Mouse (Mus musculus) gastrocnemius, adult 8-10 months (tissue): Measurements from ENCODE around the gene Shc3. TPM values are rescaled to one million over a fixed set of nuclear protein-coding genes. Genes with fewer than 3 reads are reported as not detected.

Source experiments
- DNase-seq, 2 experiments: peaks; one replicate each; pipeline ENCODE4 v3.0.0; 2022; ENCODE audit warnings: low spot score in 2 of 2
- total RNA-seq, 4 experiments: library from RNA; stranded (reverse); gene quantifications; 2 replicates each; pipeline ENCODE4 v1.2.4; 2022

The Shc3 gene
- total RNA-seq, 4 experiments from 2014 or later = 0.75 to 1.1 (median 1.0) TPM

DNA sequence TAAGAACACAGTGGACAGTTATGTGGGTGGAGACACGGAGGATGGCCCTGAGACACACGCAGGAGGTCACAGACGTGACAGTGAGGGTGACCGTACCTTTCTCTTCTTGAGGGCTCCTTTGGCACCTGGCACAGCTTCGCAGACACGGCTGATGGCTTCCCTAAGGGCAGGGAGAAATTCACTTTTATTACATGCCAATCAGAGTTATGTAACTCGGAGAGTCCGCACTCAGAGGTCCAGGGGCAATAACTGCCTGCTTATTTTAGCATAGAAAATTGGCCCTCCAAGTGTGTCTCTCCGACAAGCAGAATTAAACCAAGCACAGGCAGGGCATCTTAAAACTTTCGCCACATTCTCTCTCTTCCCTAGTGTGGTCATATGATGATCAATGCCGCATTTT lies 86.4 kb downstream of the Shc3 start:
- no peak for DNase-seq

- DNase-seq = no peak
These were observed 88.7 kb downstream of the Shc3 start for GRCm38 (mm10) chr13:51480341-51481011.

DNA sequence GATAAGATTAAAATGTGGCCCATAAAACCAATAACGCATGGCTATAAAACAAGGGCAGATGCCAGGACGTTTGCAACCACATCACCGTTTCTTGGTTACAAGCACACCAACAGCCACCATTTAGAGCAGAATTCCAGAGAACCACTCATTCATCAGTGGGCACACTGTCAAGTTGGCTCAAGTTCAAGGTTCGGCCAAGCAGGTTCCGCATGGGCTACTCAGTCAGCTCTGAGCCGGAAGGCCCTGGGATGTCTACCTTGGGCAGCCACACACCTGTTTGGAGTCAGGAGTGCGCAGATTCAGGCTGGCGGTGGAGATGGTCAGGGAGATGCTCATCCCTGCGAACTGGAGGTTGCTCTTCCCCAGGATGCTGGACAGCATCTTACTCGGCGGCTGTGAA lies 89.4 kb downstream of the Shc3 start:
- no peak for DNase-seq

DNA sequence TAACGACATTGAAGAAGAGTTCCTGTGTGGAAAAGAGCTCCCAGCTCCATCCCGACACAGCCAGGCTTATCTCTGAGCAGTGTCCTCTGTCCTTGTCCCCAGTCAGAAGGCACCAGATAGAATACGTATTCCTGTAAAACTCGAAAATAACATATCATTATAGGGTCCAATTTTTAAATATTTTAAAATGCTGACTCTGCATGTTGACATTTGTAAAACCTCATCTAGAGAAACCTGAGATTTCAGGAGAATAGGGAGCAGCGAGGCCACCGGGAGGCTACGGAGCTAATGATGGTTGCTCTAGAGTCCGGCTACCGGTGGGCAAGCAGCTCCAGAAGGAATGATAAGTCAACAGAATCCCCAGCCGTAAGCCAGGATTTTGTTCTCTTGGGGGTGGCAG lies 92.2 kb downstream of the Shc3 start:
- no peak for DNase-seq

GRCm38 (mm10) chr13:51468697-51469250 lies 100.4 kb downstream of the Shc3 start:
- no peak for DNase-seq

DNA sequence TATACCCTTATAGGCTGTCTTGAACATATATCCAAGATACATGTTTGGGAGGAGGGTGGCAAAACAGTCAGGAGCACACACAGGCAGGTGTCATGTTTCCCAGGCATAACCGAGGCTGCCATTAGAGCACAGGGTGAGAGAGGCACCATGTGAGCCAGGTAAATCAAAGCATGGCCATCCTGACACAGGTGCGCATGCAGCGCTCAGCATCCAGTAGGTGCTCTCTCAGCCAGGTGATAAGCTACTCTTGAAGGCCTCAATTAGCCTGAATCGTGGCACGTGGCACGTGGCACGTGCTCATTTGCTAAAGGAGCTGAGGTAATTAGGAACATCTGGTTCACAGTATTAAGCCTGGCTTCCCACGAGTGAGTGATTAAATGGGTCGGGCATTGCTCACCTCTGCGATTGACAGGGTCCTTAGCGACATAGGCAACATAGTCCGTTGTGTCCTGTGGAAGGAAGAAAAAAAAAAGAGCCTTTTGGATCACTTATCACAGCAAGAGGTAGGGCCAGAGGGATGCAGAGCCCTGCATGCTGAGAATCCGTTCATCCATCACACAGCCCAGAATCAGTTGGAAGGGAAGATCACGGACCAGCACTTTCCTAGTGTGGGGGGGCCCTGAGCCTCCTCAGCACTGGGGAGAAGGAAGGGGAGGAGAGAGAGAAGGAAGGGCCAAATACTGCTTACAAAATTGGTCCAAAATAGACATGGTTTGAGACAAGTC lies 102.9 kb downstream of the Shc3 start:
- no peak for DNase-seq

DNA sequence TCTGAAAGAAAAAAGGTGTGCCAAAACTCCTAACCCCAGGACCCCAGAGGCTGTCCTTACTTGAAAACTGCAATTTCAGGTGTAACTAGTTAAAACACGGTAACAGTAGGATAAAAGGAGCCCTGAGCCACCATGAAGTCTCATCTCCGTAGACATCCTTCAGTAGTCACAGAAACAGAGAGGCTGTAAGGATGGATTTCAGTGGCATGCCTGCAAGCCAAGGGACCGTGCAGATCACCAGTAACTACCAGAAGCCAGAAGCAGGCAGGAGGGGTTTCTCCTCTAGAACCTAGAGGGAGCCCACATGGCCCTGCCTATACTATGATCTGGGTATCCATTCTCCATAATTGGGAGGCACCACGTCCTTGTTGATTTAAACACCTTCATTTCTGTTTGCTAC lies 104.9 kb downstream of the Shc3 start:
- no peak for DNase-seq

DNA sequence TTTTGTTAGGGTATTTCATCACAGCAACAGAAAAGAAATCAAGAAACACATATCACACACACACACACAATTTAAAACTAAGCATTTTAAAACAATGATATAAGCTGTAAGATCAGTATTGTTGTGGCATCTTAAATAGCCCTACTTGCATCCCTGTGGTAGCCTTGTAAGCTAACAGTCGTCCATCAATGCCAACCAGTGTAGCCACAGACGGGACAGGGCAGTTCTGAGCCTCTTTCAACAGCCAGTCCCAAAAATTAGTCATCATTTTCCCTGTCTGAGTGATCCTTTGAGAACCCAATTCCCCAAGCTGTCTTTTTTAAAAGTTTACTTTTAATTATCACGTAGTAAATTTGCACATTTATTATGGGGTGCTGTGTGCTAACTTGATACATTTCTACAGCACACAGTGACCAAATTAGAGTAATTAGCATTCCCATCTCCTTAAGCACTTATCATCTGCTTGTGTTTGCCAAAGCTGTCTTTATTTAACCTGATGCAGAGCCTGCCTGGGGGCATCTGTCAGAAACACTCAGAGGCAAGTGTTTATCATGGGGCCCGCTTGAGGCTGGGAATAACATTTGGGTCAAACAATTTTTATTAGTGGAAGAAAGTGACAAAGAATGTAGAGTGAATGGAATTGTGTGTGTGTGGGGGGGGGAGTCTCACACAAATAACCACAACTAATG lies 112.9 kb downstream of the Shc3 start:
- no peak for DNase-seq

DNA sequence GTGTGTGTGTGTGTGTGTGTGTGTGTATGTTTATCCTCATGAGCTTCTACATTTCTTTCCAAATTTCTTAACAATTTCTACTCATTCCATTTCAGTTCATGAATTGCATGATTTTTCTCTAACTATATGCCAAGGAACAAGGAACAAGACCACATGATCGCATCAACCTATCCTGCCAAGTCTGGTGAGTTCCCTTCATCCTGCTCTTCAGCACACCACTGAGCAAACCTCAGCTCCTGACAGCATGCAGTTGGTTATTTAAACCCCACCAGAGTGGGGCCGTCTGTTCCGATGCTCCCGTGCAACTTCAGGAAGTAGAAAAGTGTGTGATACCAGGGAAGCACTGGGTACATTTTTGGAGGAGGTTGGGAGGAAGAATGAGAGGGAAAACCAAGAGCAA lies 122.7 kb downstream of the Shc3 start:
- no peak for DNase-seq

- DNase-seq = no peak
These were observed 126.3 kb downstream of the Shc3 start for GRCm38 (mm10) chr13:51442922-51443321.

GRCm38 (mm10) chr13:51437105-51438085 lies 131.8 kb downstream of the Shc3 start:
- DNase-seq = no peak

DNA sequence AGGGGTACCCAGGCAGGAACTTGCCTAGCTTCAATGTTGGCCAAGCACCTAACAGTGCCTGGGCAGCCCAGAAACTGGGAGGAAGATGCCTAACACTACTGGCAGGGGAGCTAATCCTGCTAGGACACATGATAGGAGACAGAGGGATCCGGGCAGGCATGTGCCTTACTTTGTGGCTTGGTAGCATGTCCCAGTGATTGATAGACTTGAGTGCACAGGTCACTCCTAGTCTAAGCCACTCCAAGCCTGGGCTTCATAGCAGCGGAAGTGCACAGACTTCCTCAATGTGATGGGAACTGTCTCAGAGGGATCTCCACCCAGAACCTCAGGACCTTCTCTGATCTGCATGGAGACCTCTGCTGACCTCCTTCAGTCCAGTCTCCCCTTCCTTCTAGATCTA lies 134.1 kb downstream of the Shc3 start:
- no peak for DNase-seq

DNA sequence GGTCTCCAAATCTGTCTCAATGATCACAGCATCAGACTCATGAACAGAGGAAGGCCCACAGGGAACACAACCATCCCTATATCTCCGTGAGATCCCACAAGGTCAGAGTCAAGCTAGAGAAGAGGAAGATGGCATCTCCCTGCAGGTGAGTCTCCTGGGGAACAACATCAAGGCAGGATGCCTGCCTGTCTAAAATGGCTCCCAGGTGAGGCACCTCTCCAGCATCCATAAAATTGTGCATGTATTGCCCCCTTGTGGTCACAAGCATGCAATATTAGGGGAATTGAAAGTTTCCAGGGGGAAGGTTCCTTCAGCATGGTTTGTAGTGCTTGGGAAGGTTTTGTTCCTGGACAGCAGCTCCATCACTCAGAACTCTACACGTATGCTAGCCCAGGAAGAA lies 134.8 kb downstream of the Shc3 start:
- no peak for DNase-seq

GRCm38 (mm10) chr13:51433371-51433770 lies 135.8 kb downstream of the Shc3 start:
- DNase-seq = no peak

DNA sequence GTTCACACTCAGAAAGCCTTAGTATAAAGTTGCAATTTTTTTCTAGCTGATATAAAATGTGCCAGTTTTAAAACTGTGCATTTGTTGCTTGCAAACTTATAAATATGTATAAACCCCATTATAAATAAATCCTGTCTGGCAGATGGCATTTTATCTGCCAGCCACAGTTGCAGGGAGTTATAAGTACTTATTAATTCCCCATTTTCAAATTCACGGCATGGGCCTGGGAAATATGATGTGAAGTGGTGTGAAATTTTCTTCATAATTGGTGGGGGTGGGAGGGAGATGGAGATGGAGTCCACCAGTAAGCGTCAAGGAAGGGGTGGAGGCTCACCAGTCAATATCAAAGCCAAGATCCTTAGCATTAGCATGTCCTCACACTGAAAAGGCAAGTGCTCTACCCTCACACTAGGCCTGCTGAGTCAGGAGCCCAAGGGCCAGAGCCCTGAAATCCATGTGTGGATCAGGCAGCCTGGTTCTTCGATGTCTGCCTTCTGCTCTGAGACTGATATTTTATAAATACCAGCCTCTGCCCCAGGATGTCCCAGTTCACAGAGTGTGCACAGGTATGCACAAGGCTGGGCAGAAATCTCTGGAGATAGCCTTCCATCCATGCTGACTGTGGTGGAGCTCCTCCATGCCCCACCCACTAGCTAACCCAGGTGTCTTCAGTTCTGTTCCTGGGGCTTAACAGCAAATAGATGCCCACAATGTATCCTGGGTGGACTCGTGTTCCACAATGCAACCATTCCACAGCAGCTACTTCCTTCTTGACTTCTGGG lies 143.4 kb downstream of the Shc3 start:
- DNase-seq = no peak

DNA sequence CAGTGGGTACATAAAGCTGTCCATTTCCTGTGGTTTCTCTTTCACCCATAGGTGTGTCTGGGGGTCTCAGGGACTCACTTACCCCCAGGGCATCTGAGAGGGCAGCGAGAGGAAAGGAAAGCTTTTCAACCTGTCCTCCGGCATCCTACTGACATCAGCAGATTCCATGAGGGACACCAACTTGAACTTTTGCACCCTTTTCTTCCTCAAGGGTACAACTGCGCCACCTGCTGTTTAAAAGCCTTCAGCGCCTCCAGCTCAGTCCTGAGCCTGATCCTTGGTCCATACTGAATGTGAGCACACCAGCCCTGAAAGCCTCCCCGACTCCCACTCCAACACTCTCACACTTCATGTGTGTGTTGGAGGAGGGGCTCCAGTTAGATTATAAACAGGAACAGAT lies 144.6 kb downstream of the Shc3 start:
- DNase-seq = peak; percentile 16 to 20

GRCm38 (mm10) chr13:51423647-51424046 lies 145.6 kb downstream of the Shc3 start:
- no peak for DNase-seq

- DNase-seq = no peak
These were observed 148.4 kb downstream of the Shc3 start for GRCm38 (mm10) chr13:51420861-51421260.

- DNase-seq = no peak
These were observed 149.7 kb downstream of the Shc3 start for GRCm38 (mm10) chr13:51419501-51419900.

DNA sequence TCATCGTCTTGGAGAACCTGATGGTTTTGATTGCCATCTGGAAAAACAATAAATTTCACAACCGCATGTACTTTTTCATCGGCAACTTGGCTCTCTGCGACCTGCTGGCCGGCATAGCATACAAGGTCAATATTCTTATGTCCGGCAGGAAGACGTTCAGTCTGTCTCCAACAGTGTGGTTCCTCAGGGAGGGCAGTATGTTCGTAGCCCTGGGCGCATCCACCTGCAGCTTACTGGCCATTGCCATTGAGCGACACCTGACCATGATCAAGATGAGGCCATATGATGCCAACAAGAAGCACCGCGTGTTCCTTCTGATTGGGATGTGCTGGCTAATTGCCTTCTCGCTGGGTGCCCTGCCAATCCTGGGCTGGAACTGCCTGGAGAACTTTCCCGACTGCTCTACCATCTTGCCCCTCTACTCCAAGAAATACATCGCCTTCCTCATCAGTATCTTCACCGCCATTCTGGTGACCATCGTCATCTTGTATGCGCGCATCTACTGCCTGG lies 150.2 kb downstream of the Shc3 start:
- no peak for DNase-seq
